Mouse (Mus musculus): ENCODE data around the gene Vps37c. TPM values are rescaled to one million over a fixed set of nuclear protein-coding genes. Genes with fewer than 3 reads are reported as not detected.

The Vps37c gene
- polyA plus RNA-seq, 1 experiment from 2014 or later, result 32.1 TPM

- Histone ChIP-seq H3K4me2 (ENCODE audit: low read depth, low read length, severe bottlenecking) (no peak overlapping the region), H3K27ac (ENCODE audit: low read depth, low read length) (peak overlapping the region; percentile 25; the same call in 1 of the 2 replicates), H3K36me3 (ENCODE audit: control insufficient read depth, insufficient read depth, low read length) (no peaks in the 10 kb centered on the region), H3K27me3 (ENCODE audit: control insufficient read depth, insufficient read depth, low read length) (no peaks in the 10 kb centered on the region), H3K9ac (ENCODE audit: low read length) (no peak overlapping the region), H3K4me3 (ENCODE audit: low read depth, low read length) (no peak overlapping the region), H3K4me1 (replicated peaks; ENCODE audit: control insufficient read depth, insufficient read depth, low read length) (no peaks in the 10 kb centered on the region), H3K9me3 (ENCODE audit: control insufficient read depth, low read length) (no peaks in the 10 kb centered on the region)
- ATAC-seq (replicated peaks; ENCODE audit: low FRiP score) (no peak), DNase-seq (ENCODE audit: low spot score) (no peak)
- WGBS, result 80% methylated on average over 5 of the region's 5 CpGs
Observed at GRCm38 (mm10) chr19:10661373-10661772, 27.2 kb upstream of the Vps37c start.

GRCm38 (mm10) chr19:10661919-10662318, 26.6 kb upstream of the Vps37c start:
- Histone ChIP-seq H3K4me1 (replicated peaks; ENCODE audit: control insufficient read depth, insufficient read depth, low read length) (no peaks in the 10 kb centered on the region), H3K9ac (ENCODE audit: low read length) (no peak overlapping the region), H3K27ac (ENCODE audit: low read depth, low read length) (peak overlapping the region; percentile 25; the same call in 1 of the 2 replicates), H3K4me2 (ENCODE audit: low read depth, low read length, severe bottlenecking) (no peak overlapping the region), H3K27me3 (ENCODE audit: control insufficient read depth, insufficient read depth, low read length) (no peaks in the 10 kb centered on the region), H3K4me3 (ENCODE audit: low read depth, low read length) (no peak overlapping the region), H3K36me3 (ENCODE audit: control insufficient read depth, insufficient read depth, low read length) (no peaks in the 10 kb centered on the region), H3K9me3 (ENCODE audit: control insufficient read depth, low read length) (no peaks in the 10 kb centered on the region)
- ATAC-seq (replicated peaks; ENCODE audit: low FRiP score) (no peak), DNase-seq (ENCODE audit: low spot score) (no peak)
- 91% methylated on average over 2 of the region's 2 CpGs for WGBS

GRCm38 (mm10) chr19:10662665-10663064, 25.9 kb upstream of the Vps37c start:
- Histone ChIP-seq H3K27ac (ENCODE audit: low read depth, low read length) (no peak overlapping the region), H3K9ac (ENCODE audit: low read length) (no peak overlapping the region), H3K27me3 (ENCODE audit: control insufficient read depth, insufficient read depth, low read length) (no peaks in the 10 kb centered on the region), H3K36me3 (ENCODE audit: control insufficient read depth, insufficient read depth, low read length) (no peaks in the 10 kb centered on the region), H3K4me3 (ENCODE audit: low read depth, low read length) (no peak overlapping the region), H3K4me1 (replicated peaks; ENCODE audit: control insufficient read depth, insufficient read depth, low read length) (no peaks in the 10 kb centered on the region), H3K4me2 (ENCODE audit: low read depth, low read length, severe bottlenecking) (no peak overlapping the region), H3K9me3 (ENCODE audit: control insufficient read depth, low read length) (no peaks in the 10 kb centered on the region)
- WGBS, result 83% methylated on average over 3 of the region's 3 CpGs
- DNase-seq (ENCODE audit: low spot score) (no peak), ATAC-seq (replicated peaks; ENCODE audit: low FRiP score) (no peak)

- no peak for DNase-seq (ENCODE audit: low spot score)
- Histone ChIP-seq H3K27ac (ENCODE audit: low read depth, low read length) (no peak overlapping the region), H3K36me3 (ENCODE audit: control insufficient read depth, insufficient read depth, low read length) (no peaks in the 10 kb centered on the region), H3K4me3 (ENCODE audit: low read depth, low read length) (no peak overlapping the region), H3K9me3 (ENCODE audit: control insufficient read depth, low read length) (no peaks in the 10 kb centered on the region), H3K9ac (ENCODE audit: low read length) (no peak overlapping the region), H3K4me1 (replicated peaks; ENCODE audit: control insufficient read depth, insufficient read depth, low read length) (no peaks in the 10 kb centered on the region), H3K4me2 (ENCODE audit: low read depth, low read length, severe bottlenecking) (no peak overlapping the region), H3K27me3 (ENCODE audit: control insufficient read depth, insufficient read depth, low read length) (no peaks in the 10 kb centered on the region)
- ATAC-seq (replicated peaks; ENCODE audit: low FRiP score), result peak; percentile 39; the same call in 1 of the 2 replicates
- 61% methylated on average over 3 of the region's 3 CpGs for WGBS
Observed at GRCm38 (mm10) chr19:10665093-10665492, 23.4 kb upstream of the Vps37c start.

- Histone ChIP-seq H3K9ac (ENCODE audit: low read length) (no peak overlapping the region), H3K9me3 (ENCODE audit: control insufficient read depth, low read length) (no peaks in the 10 kb centered on the region), H3K4me3 (ENCODE audit: low read depth, low read length) (no peak overlapping the region), H3K27ac (ENCODE audit: low read depth, low read length) (no peak overlapping the region), H3K36me3 (ENCODE audit: control insufficient read depth, insufficient read depth, low read length) (no peaks in the 10 kb centered on the region), H3K4me2 (ENCODE audit: low read depth, low read length, severe bottlenecking) (no peak overlapping the region), H3K4me1 (replicated peaks; ENCODE audit: control insufficient read depth, insufficient read depth, low read length) (no peaks in the 10 kb centered on the region), H3K27me3 (ENCODE audit: control insufficient read depth, insufficient read depth, low read length) (no peaks in the 10 kb centered on the region)
- 19% methylated on average over 2 of the region's 2 CpGs for WGBS
- ATAC-seq (replicated peaks; ENCODE audit: low FRiP score) (peak; percentile 63), DNase-seq (ENCODE audit: low spot score) (peak; percentile 84)
Observed at GRCm38 (mm10) chr19:10665499-10665898, 23.0 kb upstream of the Vps37c start.

GRCm38 (mm10) chr19:10671319-10671718, 17.2 kb upstream of the Vps37c start:
- no peak overlapping the region for H3K4me3 ChIP-seq (ENCODE audit: low read depth, low read length)
- no peak for DNase-seq (ENCODE audit: low spot score)
- no peaks in the 10 kb centered on the region for H3K9me3 ChIP-seq (ENCODE audit: control insufficient read depth, low read length)
- H3K4me1 ChIP-seq (replicated peaks; ENCODE audit: control insufficient read depth, insufficient read depth, low read length), result no peaks in the 10 kb centered on the region
- WGBS, result 79% methylated on average over 4 of the region's 4 CpGs
- no peak overlapping the region for H3K27ac ChIP-seq (ENCODE audit: low read depth, low read length)
- no peak overlapping the region for H3K9ac ChIP-seq (ENCODE audit: low read length)
- no peaks in the 10 kb centered on the region for H3K36me3 ChIP-seq (ENCODE audit: control insufficient read depth, insufficient read depth, low read length)
- ATAC-seq (replicated peaks; ENCODE audit: low FRiP score), result no peak
- H3K27me3 ChIP-seq (ENCODE audit: control insufficient read depth, insufficient read depth, low read length), result no peaks in the 10 kb centered on the region
- no peak overlapping the region for H3K4me2 ChIP-seq (ENCODE audit: low read depth, low read length, severe bottlenecking)

GRCm38 (mm10) chr19:10671854-10672417, 16.6 kb upstream of the Vps37c start:
- Histone ChIP-seq H3K27me3 (ENCODE audit: control insufficient read depth, insufficient read depth, low read length) (no peaks in the 10 kb centered on the region), H3K4me1 (replicated peaks; ENCODE audit: control insufficient read depth, insufficient read depth, low read length) (no peaks in the 10 kb centered on the region), H3K4me2 (ENCODE audit: low read depth, low read length, severe bottlenecking) (no peak overlapping the region), H3K27ac (ENCODE audit: low read depth, low read length) (no peak overlapping the region), H3K9me3 (ENCODE audit: control insufficient read depth, low read length) (no peaks in the 10 kb centered on the region), H3K9ac (ENCODE audit: low read length) (no peak overlapping the region), H3K36me3 (ENCODE audit: control insufficient read depth, insufficient read depth, low read length) (no peaks in the 10 kb centered on the region), H3K4me3 (ENCODE audit: low read depth, low read length) (no peak overlapping the region)
- no peak for ATAC-seq (replicated peaks; ENCODE audit: low FRiP score)
- WGBS, result 76% methylated on average over 9 of the region's 9 CpGs
- no peak for DNase-seq (ENCODE audit: low spot score)

- H3K9me3 ChIP-seq (ENCODE audit: control insufficient read depth, low read length), result no peaks in the 10 kb centered on the region
- no peak overlapping the region for H3K4me2 ChIP-seq (ENCODE audit: low read depth, low read length, severe bottlenecking)
- no peaks in the 10 kb centered on the region for H3K36me3 ChIP-seq (ENCODE audit: control insufficient read depth, insufficient read depth, low read length)
- H3K9ac ChIP-seq (ENCODE audit: low read length), result no peak overlapping the region
- H3K27me3 ChIP-seq (ENCODE audit: control insufficient read depth, insufficient read depth, low read length), result no peaks in the 10 kb centered on the region
- no peak overlapping the region for H3K4me3 ChIP-seq (ENCODE audit: low read depth, low read length)
- DNase-seq (ENCODE audit: low spot score), result no peak
- no peaks in the 10 kb centered on the region for H3K4me1 ChIP-seq (replicated peaks; ENCODE audit: control insufficient read depth, insufficient read depth, low read length)
- ATAC-seq (replicated peaks; ENCODE audit: low FRiP score), result no peak
- no peak overlapping the region for H3K27ac ChIP-seq (ENCODE audit: low read depth, low read length)
- 63% methylated on average over 1 of the region's 1 CpGs for WGBS
Observed at GRCm38 (mm10) chr19:10673275-10673674, 15.3 kb upstream of the Vps37c start.

- DNase-seq (ENCODE audit: low spot score) (no peak), ATAC-seq (replicated peaks; ENCODE audit: low FRiP score) (no peak)
- H3K27ac ChIP-seq (ENCODE audit: low read depth, low read length), result no peak overlapping the region
- no peaks in the 10 kb centered on the region for H3K9me3 ChIP-seq (ENCODE audit: control insufficient read depth, low read length)
- 83% methylated on average over 16 of the region's 16 CpGs for WGBS
- H3K9ac ChIP-seq (ENCODE audit: low read length), result no peak overlapping the region
- no peaks in the 10 kb centered on the region for H3K36me3 ChIP-seq (ENCODE audit: control insufficient read depth, insufficient read depth, low read length)
- no peak overlapping the region for H3K4me3 ChIP-seq (ENCODE audit: low read depth, low read length)
- no peak overlapping the region for H3K4me2 ChIP-seq (ENCODE audit: low read depth, low read length, severe bottlenecking)
- H3K27me3 ChIP-seq (ENCODE audit: control insufficient read depth, insufficient read depth, low read length), result no peaks in the 10 kb centered on the region
- H3K4me1 ChIP-seq (replicated peaks; ENCODE audit: control insufficient read depth, insufficient read depth, low read length), result 0 out of 2 replicates have a peak, but pooled peaks cover 1% of the 10 kb centered on the region
Observed at GRCm38 (mm10) chr19:10676656-10677055, 11.9 kb upstream of the Vps37c start.

Data from forebrain, embryonic 11.5 days (tissue).